Mouse (Mus musculus) limb, embryonic 11.5 days (tissue): ENCODE results near the gene Adcy9. TPM values are rescaled to one million over a fixed set of nuclear protein-coding genes. Genes with fewer than 3 reads are reported as not detected.

Experiments
- ATAC-seq: fragments of 200-750 bp; cut with Nextera tagmentation; 2 replicates; pipeline ENCODE4 v1.8.0; 2017; ENCODE audit warnings: low read depth; ENCODE audit not compliant: insufficient number of reproducible peaks, low FRiP score, low TSS enrichment
- DNase-seq: peaks from one replicate; pipeline ENCODE4 v3.0.0-alpha.2; 2015; ENCODE audit warnings: low spot score
- H3K27ac ChIP-seq: fragments of 300-500 bp; sonication (generic); replicated peaks from 2 replicates; pipeline ENCODE4 v1.5.1; 2014; ENCODE audit warnings: low read depth, mild to moderate bottlenecking, low read length
- H3K27me3 ChIP-seq: fragments of 300-500 bp; sonication (generic); 2 replicates; pipeline ENCODE4 v1.6.1; 2014; ENCODE audit warnings: mild to moderate bottlenecking, low read length, mixed read lengths; ENCODE audit not compliant: control insufficient read depth, insufficient read depth
- H3K36me3 ChIP-seq: fragments of 300-500 bp; sonication (generic); 2 replicates; pipeline ENCODE4 v1.6.1; 2014; ENCODE audit warnings: mild to moderate bottlenecking, low read length, moderate library complexity, mixed read lengths; ENCODE audit not compliant: control insufficient read depth, insufficient read depth
- H3K4me1 ChIP-seq: fragments of 300-500 bp; sonication (generic); 2 replicates; pipeline ENCODE4 v1.6.1; 2014; ENCODE audit warnings: low read length, mixed read lengths; ENCODE audit not compliant: control insufficient read depth, insufficient read depth
- H3K4me2 ChIP-seq: fragments of 300-500 bp; sonication (generic); 2 replicates; pipeline ENCODE4 v1.6.1; 2014; ENCODE audit warnings: low read depth, mild to moderate bottlenecking, moderate library complexity; ENCODE audit not compliant: severe bottlenecking
- H3K4me3 ChIP-seq: fragments of 300-500 bp; sonication (generic); 2 replicates; pipeline ENCODE4 v1.5.1; 2014; ENCODE audit warnings: low read depth, low read length
- H3K9ac ChIP-seq: fragments of 300-500 bp; sonication (generic); 2 replicates; pipeline ENCODE4 v1.6.1; 2014; ENCODE audit warnings: mild to moderate bottlenecking, low read length
- H3K9me3 ChIP-seq: fragments of 300-500 bp; sonication (generic); 2 replicates; pipeline ENCODE4 v1.6.1; 2016; ENCODE audit warnings: low read length; ENCODE audit not compliant: control insufficient read depth
- WGBS: fragments of 180-500 bp; shearing (Covaris S2); extraction: QIAGEN DNeasy Blood & Tissue Kit; methylation state at CpG from one replicate; pipeline ENCODE4 v1.1.7; 2014; 5-methylcytosine and 5-hydroxymethylcytosine counted together
- polyA plus RNA-seq: library from polyadenylated mRNA; unstranded; fragments of >200 nt; fragmentation: Nextera tagmentation; extraction: Ambion mirVana; gene quantifications from 2 replicates; pipeline ENCODE4 v1.2.1, GENCODE M21; 2014

The Adcy9 gene
- polyA plus RNA-seq, 1 experiment from 2014 or later: 0.93 TPM

DNA sequence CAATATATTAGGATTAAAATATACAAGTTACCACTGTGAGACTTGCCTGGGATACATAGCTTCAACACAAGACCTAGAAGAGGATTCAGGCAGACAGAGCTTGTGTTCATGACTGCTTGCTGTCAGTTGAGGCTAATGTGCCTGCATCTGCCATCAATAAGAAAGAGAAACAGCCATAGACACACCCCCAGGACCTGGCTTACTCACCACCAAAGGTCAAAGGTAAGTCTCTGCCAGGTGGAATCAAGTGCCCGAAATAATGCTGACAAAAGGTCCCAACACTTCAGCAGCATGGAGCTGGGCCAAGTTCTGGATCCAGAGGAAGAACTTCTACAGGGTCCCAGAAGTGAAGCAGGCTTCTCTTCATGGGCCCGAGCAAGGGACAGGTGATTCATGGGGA, 86.9 kb downstream of the Adcy9 start:
- no peaks in the 10 kb centered on the region for H3K27me3 ChIP-seq
- DNase-seq (no peak), ATAC-seq (no peak)
- H3K9me3 ChIP-seq: no peaks in the 10 kb centered on the region
- H3K27ac ChIP-seq: no peak overlapping the region
- no peak overlapping the region for H3K4me3 ChIP-seq
- no peaks in the 10 kb centered on the region for H3K4me1 ChIP-seq
- 87% methylated on average over 2 of the region's 2 CpGs for WGBS
- H3K36me3 ChIP-seq: no peaks in the 10 kb centered on the region
- no peak overlapping the region for H3K4me2 ChIP-seq
- H3K9ac ChIP-seq: no peak overlapping the region

DNA sequence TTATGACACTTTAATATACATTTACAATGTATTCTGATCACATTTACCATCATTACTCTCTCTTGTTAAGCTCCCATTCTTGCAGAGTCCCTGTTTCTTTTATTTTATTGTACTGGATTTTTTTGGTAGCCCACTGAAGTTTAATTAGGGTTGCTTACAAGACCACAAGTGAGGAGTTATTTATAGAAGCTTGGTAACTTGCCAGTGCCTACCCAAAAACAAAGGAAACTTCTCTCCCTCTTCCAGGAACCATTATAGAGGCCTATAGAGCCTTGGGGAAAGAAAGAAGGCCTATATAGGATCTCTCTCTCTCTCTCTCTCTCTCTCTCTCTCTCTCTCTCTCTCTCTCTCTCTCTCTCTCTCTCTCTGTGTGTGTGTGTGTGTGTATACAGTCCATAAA, 93.2 kb downstream of the Adcy9 start:
- H3K4me3 ChIP-seq: no peak overlapping the region
- H3K27ac ChIP-seq: no peak overlapping the region
- H3K4me1 ChIP-seq: no peaks in the 10 kb centered on the region
- ATAC-seq (no peak), DNase-seq (no peak)
- H3K9ac ChIP-seq: no peak overlapping the region
- H3K9me3 ChIP-seq: no peaks in the 10 kb centered on the region
- no peak overlapping the region for H3K4me2 ChIP-seq
- no peaks in the 10 kb centered on the region for H3K27me3 ChIP-seq
- H3K36me3 ChIP-seq: no peaks in the 10 kb centered on the region

DNA sequence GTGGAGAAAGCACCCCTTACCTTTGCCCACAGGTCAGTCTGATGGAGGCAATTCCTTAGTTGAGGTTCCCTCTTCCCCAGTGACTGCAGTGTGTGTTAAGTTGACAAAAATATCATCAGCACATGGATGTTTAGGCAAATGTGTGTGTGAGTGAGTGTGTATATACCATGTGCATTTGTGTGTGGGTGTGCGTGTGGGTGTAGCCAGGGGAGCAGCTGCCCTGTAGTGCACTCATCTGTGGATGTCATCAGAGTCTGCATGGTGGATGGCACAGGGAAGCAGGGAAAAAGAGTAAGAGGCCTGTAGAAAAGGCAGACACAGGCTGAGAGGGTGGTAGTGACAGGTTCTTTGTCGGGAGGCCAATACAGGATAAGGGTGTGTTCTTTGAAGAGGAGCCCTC, 94.5 kb downstream of the Adcy9 start:
- no peak overlapping the region for H3K4me2 ChIP-seq
- no peak overlapping the region for H3K27ac ChIP-seq
- no peaks in the 10 kb centered on the region for H3K9me3 ChIP-seq
- H3K36me3 ChIP-seq: no peaks in the 10 kb centered on the region
- ATAC-seq (no peak), DNase-seq (no peak)
- H3K4me3 ChIP-seq: no peak overlapping the region
- H3K4me1 ChIP-seq: no peaks in the 10 kb centered on the region
- H3K9ac ChIP-seq: no peak overlapping the region
- H3K27me3 ChIP-seq: no peaks in the 10 kb centered on the region
- WGBS: 96% methylated on average over 2 of the region's 2 CpGs

DNA sequence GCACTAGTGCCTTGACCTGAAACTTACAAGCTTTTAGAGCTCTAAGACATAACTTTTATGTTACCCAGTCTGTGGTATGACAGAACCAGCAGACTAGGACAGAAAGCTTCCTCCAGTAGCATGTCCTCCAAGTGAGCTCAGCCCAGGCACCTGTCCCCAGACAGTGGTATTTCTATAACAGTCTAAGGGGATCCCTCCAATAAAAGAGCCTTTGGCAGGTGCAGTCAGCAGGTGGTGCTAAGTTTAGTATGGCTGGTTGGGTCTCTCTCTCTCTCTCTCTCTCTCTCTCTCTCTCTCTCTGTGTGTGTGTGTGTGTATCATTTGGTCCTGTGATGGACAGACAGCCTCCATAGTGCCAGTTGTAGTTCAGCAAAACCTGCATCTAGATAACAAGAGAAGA, 95.3 kb downstream of the Adcy9 start:
- Histone ChIP-seq H3K4me1 (no peaks in the 10 kb centered on the region), H3K9ac (no peak overlapping the region), H3K27ac (no peak overlapping the region), H3K4me2 (no peak overlapping the region), H3K36me3 (no peaks in the 10 kb centered on the region), H3K27me3 (no peaks in the 10 kb centered on the region), H3K4me3 (no peak overlapping the region), H3K9me3 (no peaks in the 10 kb centered on the region)
- no peak for ATAC-seq
- DNase-seq: no peak

GRCm38 (mm10) chr16:4320856-4321255, 99.4 kb downstream of the Adcy9 start:
- ATAC-seq: no peak
- 76% methylated on average over 3 of the region's 3 CpGs for WGBS

DNA sequence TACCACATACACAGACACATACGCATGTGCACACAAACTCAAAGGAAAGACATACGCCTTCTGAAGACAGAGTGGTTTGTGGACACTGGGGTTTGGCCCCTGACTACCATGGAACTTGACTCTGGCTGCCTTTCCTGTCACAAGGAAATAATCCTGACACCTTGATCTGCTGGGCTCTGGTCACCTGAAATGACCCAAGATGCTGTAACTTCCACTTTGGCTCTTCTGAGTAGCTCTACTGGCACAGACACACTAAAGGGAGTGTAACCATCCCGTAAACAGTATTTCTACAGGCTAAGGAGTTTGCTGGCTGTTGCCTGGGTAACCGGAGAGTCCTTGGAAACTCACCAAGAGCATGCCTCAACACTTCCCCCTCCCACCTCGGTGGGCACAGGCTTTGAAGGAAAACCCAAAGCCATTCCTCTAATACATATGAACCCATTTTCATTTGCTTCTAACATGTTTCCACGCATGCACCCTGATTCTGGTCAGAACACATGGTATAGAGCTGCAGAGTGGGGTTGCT, 102.2 kb downstream of the Adcy9 start:
- Histone ChIP-seq H3K27ac (no peak overlapping the region), H3K27me3 (no peaks in the 10 kb centered on the region), H3K36me3 (no peaks in the 10 kb centered on the region), H3K4me2 (no peak overlapping the region), H3K9ac (no peak overlapping the region), H3K4me1 (no peaks in the 10 kb centered on the region), H3K4me3 (no peak overlapping the region), H3K9me3 (no peaks in the 10 kb centered on the region)
- no peak for DNase-seq
- no peak for ATAC-seq
- 79% methylated on average over 6 of the region's 6 CpGs for WGBS

More at GRCm38 (mm10) chr16:4320856-4321255, 99.4 kb downstream of the Adcy9 start:
- Histone ChIP-seq H3K27ac (no peak overlapping the region), H3K4me2 (no peak overlapping the region), H3K27me3 (no peaks in the 10 kb centered on the region), H3K4me1 (no peaks in the 10 kb centered on the region), H3K9me3 (no peaks in the 10 kb centered on the region), H3K36me3 (no peaks in the 10 kb centered on the region), H3K4me3 (no peak overlapping the region), H3K9ac (no peak overlapping the region)
- DNase-seq: no peak

DNA sequence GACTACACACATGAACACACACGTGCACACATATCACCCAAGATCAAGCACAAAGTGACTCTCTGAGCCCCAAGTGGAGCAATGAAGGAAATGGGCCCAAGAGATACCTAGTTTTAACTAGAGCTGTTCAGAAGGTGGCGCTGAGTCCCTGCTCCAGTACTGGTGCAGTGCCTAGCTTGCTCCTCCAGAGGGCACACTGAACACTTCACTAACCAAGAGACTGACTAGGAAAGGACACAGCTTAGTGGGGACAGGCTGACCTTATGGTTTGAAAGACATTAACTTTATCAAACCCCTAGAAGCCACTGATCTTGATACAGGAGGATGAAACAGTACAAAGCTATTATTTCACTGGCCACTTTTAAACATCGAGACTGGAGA, 104.2 kb downstream of the Adcy9 start:
- peak; percentile 51; the same call in 1 of the 2 replicates for ATAC-seq
- H3K36me3 ChIP-seq: no peaks in the 10 kb centered on the region
- H3K4me2 ChIP-seq: no peak overlapping the region
- WGBS: 34% methylated on average over 3 of the region's 3 CpGs
- no peaks in the 10 kb centered on the region for H3K4me1 ChIP-seq
- no peaks in the 10 kb centered on the region for H3K27me3 ChIP-seq
- peak; percentile 83 for DNase-seq
- H3K27ac ChIP-seq: no peak overlapping the region
- no peaks in the 10 kb centered on the region for H3K9me3 ChIP-seq
- H3K4me3 ChIP-seq: no peak overlapping the region
- no peak overlapping the region for H3K9ac ChIP-seq

GRCm38 (mm10) chr16:4315352-4316093, 104.8 kb downstream of the Adcy9 start:
- H3K9ac ChIP-seq: no peak overlapping the region
- no peak overlapping the region for H3K4me2 ChIP-seq
- no peak overlapping the region for H3K27ac ChIP-seq
- H3K4me3 ChIP-seq: no peak overlapping the region
- 78% methylated on average over 2 of the region's 2 CpGs for WGBS
- no peak for DNase-seq
- no peaks in the 10 kb centered on the region for H3K36me3 ChIP-seq
- ATAC-seq: no peak
- no peaks in the 10 kb centered on the region for H3K27me3 ChIP-seq
- H3K9me3 ChIP-seq: no peaks in the 10 kb centered on the region
- H3K4me1 ChIP-seq: no peaks in the 10 kb centered on the region

DNA sequence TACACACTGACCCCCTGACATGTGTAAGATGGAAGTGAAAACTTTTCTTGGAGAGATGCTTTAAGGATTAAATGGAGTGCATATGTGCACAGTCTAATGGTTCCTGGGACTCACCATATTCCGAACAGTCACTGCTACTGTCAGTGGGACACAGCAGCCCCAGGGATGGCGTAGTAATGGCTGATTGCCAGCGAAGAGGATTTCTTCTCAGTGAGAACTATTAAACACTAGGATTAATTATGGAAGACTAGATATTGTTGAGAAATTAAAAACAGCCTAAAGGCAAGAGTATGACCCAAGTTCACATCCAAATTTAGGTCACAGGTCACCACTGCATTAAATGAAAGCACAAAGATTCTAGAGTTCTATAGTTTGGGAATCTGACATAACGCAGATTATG, 105.4 kb downstream of the Adcy9 start:
- no peak overlapping the region for H3K27ac ChIP-seq
- H3K27me3 ChIP-seq: no peaks in the 10 kb centered on the region
- no peak for DNase-seq
- H3K9me3 ChIP-seq: no peaks in the 10 kb centered on the region
- no peak overlapping the region for H3K4me2 ChIP-seq
- no peak overlapping the region for H3K9ac ChIP-seq
- no peaks in the 10 kb centered on the region for H3K36me3 ChIP-seq
- ATAC-seq: no peak
- no peaks in the 10 kb centered on the region for H3K4me1 ChIP-seq
- WGBS: 90% methylated on average over 4 of the region's 4 CpGs
- H3K4me3 ChIP-seq: no peak overlapping the region
